10 mouse cellular contexts compared by ENCODE assay signal in the genomic region with DNA sequence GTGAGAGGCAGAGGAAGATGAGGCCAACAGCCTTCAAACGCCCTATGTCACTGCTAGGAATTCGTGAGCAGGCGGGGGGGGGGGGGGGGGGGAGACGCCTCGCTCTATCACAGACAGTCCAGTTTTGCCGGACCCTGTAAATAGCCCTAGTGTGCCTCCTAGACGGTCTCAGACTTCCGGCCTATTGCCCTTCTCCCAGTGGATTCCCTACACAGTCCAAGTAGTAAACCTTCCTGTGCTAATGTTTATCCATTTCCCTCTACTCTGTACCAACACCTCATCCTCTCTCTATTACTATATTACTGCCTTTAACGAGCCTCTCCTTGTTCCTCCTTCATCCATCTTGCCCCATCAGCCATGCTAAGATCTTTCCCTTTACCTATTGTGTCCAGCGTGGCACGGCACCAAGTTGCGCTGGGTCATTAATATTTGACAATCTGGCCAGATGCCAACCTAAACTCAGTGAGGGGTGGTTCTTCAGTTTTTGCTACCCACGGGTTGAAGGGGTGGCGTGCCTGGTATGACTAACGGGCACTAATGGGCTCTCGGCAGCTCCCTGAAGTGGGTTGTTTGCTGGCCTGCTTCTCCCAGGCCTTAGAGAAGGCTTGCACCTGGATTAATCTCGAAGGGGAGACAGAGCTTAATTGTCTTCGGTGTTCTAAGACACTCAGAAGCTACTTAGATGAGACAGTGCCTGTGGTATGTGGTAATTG.
DNase-seq lines count a peak whose midpoint lies in the region; ATAC-seq and TF ChIP-seq lines count a peak whose summit lies in the region.
"Had no signal": no experiment of that assay in that cellular context is flagged by ENCODE, and none has a peak within 500 bp of the region (broad histone marks: within the 10 kb centered on the region; RNA-seq: fewer than 3 reads in every experiment).

No protein-coding gene starts in this region.

- TF ChIP-seq CTCF in intestine, postnatal 0 days (IDR thresholded peaks at IDR 0.05; ENCODE audit: low read depth): no peak

- H3K27ac ChIP-seq in intestine, embryonic 15.5 days: no peak overlapping the region
- no peak overlapping the region; the same call in 1 of the 2 replicates for H3K27ac ChIP-seq in intestine, postnatal 0 days (ENCODE audit: low read depth, low read length)
- H3K27ac ChIP-seq in forebrain, embryonic 14.5 days (ENCODE audit: low read depth, low read length): no peak overlapping the region
- H3K27ac ChIP-seq: embryonic facial prominence, embryonic 13.5 days had no signal

- H3K9ac ChIP-seq in intestine, embryonic 15.5 days: no peak overlapping the region
- no peak overlapping the region for H3K9ac ChIP-seq in intestine, postnatal 0 days (ENCODE audit: low read depth, low read length)
- no peak overlapping the region for H3K9ac ChIP-seq in forebrain, embryonic 14.5 days (ENCODE audit: low read length)
- H3K9ac ChIP-seq: embryonic facial prominence, embryonic 13.5 days had no signal

- no peaks in the 10 kb centered on the region for H3K27me3 ChIP-seq in intestine, embryonic 15.5 days (replicated peaks)
- no peaks in the 10 kb centered on the region for H3K27me3 ChIP-seq in intestine, postnatal 0 days (replicated peaks; ENCODE audit: control insufficient read depth, insufficient read depth, low read length)
- no peaks in the 10 kb centered on the region for H3K27me3 ChIP-seq in forebrain, embryonic 14.5 days (replicated peaks; ENCODE audit: control insufficient read depth, insufficient read depth, low read length)

- H3K36me3 ChIP-seq in intestine, embryonic 15.5 days: no peaks in the 10 kb centered on the region
- H3K36me3 ChIP-seq in intestine, postnatal 0 days (ENCODE audit: control insufficient read depth, insufficient read depth): no peaks in the 10 kb centered on the region
- H3K36me3 ChIP-seq in forebrain, embryonic 14.5 days (ENCODE audit: control insufficient read depth, insufficient read depth, low read length): no peaks in the 10 kb centered on the region
- H3K36me3 ChIP-seq: embryonic facial prominence, embryonic 13.5 days had no signal

- H3K4me3 ChIP-seq in intestine, embryonic 15.5 days (replicated peaks): no peak overlapping the region
- no peak overlapping the region for H3K4me3 ChIP-seq in intestine, postnatal 0 days (ENCODE audit: low read depth, low read length)
- no peak overlapping the region for H3K4me3 ChIP-seq in forebrain, embryonic 14.5 days (ENCODE audit: low read depth, low read length)
- H3K4me3 ChIP-seq: embryonic facial prominence, embryonic 13.5 days had no signal

- H3K4me2 ChIP-seq in intestine, embryonic 15.5 days (replicated peaks): no peak overlapping the region
- no peak overlapping the region for H3K4me2 ChIP-seq in intestine, postnatal 0 days (replicated peaks; ENCODE audit: low read depth)
- 0 out of 2 replicates have a peak overlapping the region, but pooled peaks have one; percentile 6 for H3K4me2 ChIP-seq in forebrain, embryonic 14.5 days (ENCODE audit: low read length)
- H3K4me2 ChIP-seq: embryonic facial prominence, embryonic 13.5 days had no signal

- H3K4me1 ChIP-seq in intestine, embryonic 15.5 days (replicated peaks): peaks cover 11% of the 10 kb centered on the region; the same call in 1 of the 2 replicates
- peaks cover 2% of the 10 kb centered on the region; the same call in 1 of the 2 replicates for H3K4me1 ChIP-seq in intestine, postnatal 0 days (replicated peaks; ENCODE audit: control insufficient read depth, insufficient read depth, low read length)
- peaks cover 10% of the 10 kb centered on the region; the same call in 1 of the 2 replicates for H3K4me1 ChIP-seq in forebrain, embryonic 14.5 days (ENCODE audit: control insufficient read depth, insufficient read depth, low read length)

- WGBS in intestine, embryonic 15.5 days: 42% methylated on average over 15 of the region's 18 CpGs
- 51% methylated on average over 18 of the region's 18 CpGs for WGBS in intestine, postnatal 0 days
- 24% methylated on average over 15 of the region's 18 CpGs for WGBS in forebrain, embryonic 14.5 days

- no peaks in the 10 kb centered on the region for H3K9me3 ChIP-seq in intestine, embryonic 15.5 days
- H3K9me3 ChIP-seq in intestine, postnatal 0 days (ENCODE audit: control insufficient read depth): no peaks in the 10 kb centered on the region
- H3K9me3 ChIP-seq in forebrain, embryonic 14.5 days (replicated peaks; ENCODE audit: control insufficient read depth, low read length): no peaks in the 10 kb centered on the region
- H3K9me3 ChIP-seq: embryonic facial prominence, embryonic 13.5 days had no signal

- DNase-seq in forebrain, embryonic 14.5 days (ENCODE audit: low spot score): peak; percentile 52
- peak; percentile 37 for DNase-seq in kidney, adult 9 months
- peak; percentile 35 for DNase-seq in lung, postnatal 10 days
- DNase-seq in frontal cortex, adult 2 months (ENCODE audit: extremely low spot score in 1 of 2, low spot score in 1 of 2): no peak
- no peak for DNase-seq in right cerebral cortex, postnatal 4 days
- DNase-seq: cerebellum, adult 11-12 months had no signal

- 0 out of 2 replicates have a peak, but pooled peaks have one; percentile 18 for ATAC-seq in intestine, embryonic 15.5 days
- no peak for ATAC-seq in intestine, postnatal 0 days
- ATAC-seq in forebrain, embryonic 14.5 days: peak; percentile 48; the same call in 1 of the 2 replicates
- no peak for ATAC-seq in cerebellum, adult (ENCODE audit: insufficient number of reproducible peaks, low FRiP score, low TSS enrichment)

Comparison
In these comparisons a context has a peak if more than half of its experiments do, and no peak if none do; other contexts are left out.
1. ATAC-seq: peak in intestine, embryonic 15.5 days (single experiment) and forebrain, embryonic 14.5 days (single experiment); none in intestine, postnatal 0 days (single experiment) and cerebellum, adult (single experiment).
2. DNase-seq: peak in forebrain, embryonic 14.5 days (single experiment), kidney, adult 9 months (single experiment) and lung, postnatal 10 days (single experiment); none in frontal cortex, adult 2 months (0 of 2) and right cerebral cortex, postnatal 4 days (single experiment).